Mouse (Mus musculus) liver, adult 2 months (tissue): ENCODE measurements around the gene Lrrc7. TPM values are rescaled to one million over a fixed set of nuclear protein-coding genes. Genes with fewer than 3 reads are reported as not detected.

Experiments
- DNase-seq: peaks from one replicate; pipeline ENCODE4 v3.0.0-alpha.2; 2011; ENCODE audit warnings: low read depth, low spot score; ENCODE audit errors: extremely low read depth
- H3K27ac ChIP-seq: fragments of 200-500 bp; replicated peaks from 2 replicates; pipeline ENCODE4 v1.5.1; 2012; ENCODE audit warnings: low read depth, mild to moderate bottlenecking, control low read depth, inconsistent platforms, low read length; ENCODE audit not compliant: insufficient read depth
- H3K27me3 ChIP-seq: fragments of 200-500 bp; 2 replicates; pipeline ENCODE4 v1.6.1; 2012; ENCODE audit warnings: mild to moderate bottlenecking, moderate library complexity, low read length, inconsistent platforms; ENCODE audit not compliant: control insufficient read depth, insufficient read depth
- H3K36me3 ChIP-seq: fragments of 200-500 bp; 2 replicates; pipeline ENCODE4 v1.6.1; 2012; ENCODE audit warnings: low read length, inconsistent platforms; ENCODE audit not compliant: control insufficient read depth, insufficient read depth
- H3K4me1 ChIP-seq: fragments of 200-500 bp; 2 replicates; pipeline ENCODE4 v1.6.1; 2011; ENCODE audit warnings: low read length; ENCODE audit not compliant: control insufficient read depth, insufficient read depth
- H3K4me3 ChIP-seq: fragments of 200-500 bp; 2 replicates; pipeline ENCODE4 v1.5.1; 2011; ENCODE audit warnings: low read depth, mild to moderate bottlenecking, control low read depth, low read length, moderate library complexity; ENCODE audit not compliant: insufficient read depth
- H3K79me2 ChIP-seq: fragments of 200-500 bp; 2 replicates; pipeline ENCODE4 v1.6.1; 2012; ENCODE audit warnings: inconsistent platforms, mild to moderate bottlenecking, low read length, moderate library complexity; ENCODE audit not compliant: control insufficient read depth, insufficient read depth
- H3K9ac ChIP-seq: fragments of 200-500 bp; 2 replicates; pipeline ENCODE4 v1.6.1; 2012; ENCODE audit warnings: low read depth, mild to moderate bottlenecking, control low read depth, inconsistent platforms, low read length
- CTCF ChIP-seq: fragments of 200-500 bp; IDR thresholded peaks from 2 replicates; pipeline ENCODE4 v1.5.1; 2011; ENCODE audit warnings: low read depth, low read length, control low read depth
- POLR2A ChIP-seq: fragments of 200-500 bp; IDR thresholded peaks from 2 replicates; pipeline ENCODE4 v1.6.1; 2011; ENCODE audit warnings: low read length, control low read depth; ENCODE audit not compliant: insufficient read depth; ENCODE audit errors: extremely low read depth
- WGBS: fragments of 180-500 bp; shearing (Covaris S2); methylation state at CpG from one replicate; pipeline ENCODE4 v1.1.7; 2018; 5-methylcytosine and 5-hydroxymethylcytosine counted together
- polyA plus RNA-seq: library from polyadenylated mRNA; depleted of rRNA; stranded (reverse); fragments of >200 nt; gene quantifications from 2 replicates; pipeline ENCODE4 v1.2.3, GENCODE M21; 2012
- total RNA-seq: library from RNA; depleted of rRNA; stranded (reverse); fragments of >200 nt; gene quantifications from 2 replicates; pipeline ENCODE4 v1.2.3, GENCODE M21; 2014

The Lrrc7 gene
- total and polyA plus RNA-seq, 2 experiments = not detected

DNA sequence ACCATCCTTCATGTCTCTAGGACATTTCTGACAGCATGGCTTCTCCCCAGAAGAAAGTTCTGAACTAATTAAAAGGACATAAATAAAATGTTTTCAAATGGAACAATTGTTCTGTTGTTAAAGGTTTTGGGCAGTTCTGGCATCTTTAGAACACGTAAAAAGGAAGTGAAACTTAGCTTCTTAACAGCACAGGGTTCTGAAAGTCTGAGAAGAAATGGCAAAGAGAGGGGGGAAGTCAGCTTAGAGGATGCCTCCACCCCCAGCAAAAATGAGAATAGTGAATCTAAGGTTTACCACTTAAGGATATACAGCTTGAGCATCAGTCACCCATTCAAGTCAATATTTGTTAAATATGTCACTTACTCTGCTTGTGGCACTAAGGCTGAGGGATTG lies 484.6 kb downstream of the Lrrc7 start:
- Histone ChIP-seq H3K4me3 (no peak overlapping the region), H3K9ac (no peak overlapping the region), H3K4me1 (no peaks in the 10 kb centered on the region), H3K79me2 (no peaks in the 10 kb centered on the region), H3K36me3 (no peaks in the 10 kb centered on the region), H3K27me3 (no peaks in the 10 kb centered on the region), H3K27ac (no peak overlapping the region)
- no peak for DNase-seq
- WGBS = 29% methylated on average over 1 of the region's 1 CpGs
- no peak for TF ChIP-seq POLR2A
- TF ChIP-seq CTCF = no peak

- no peaks in the 10 kb centered on the region for H3K4me1 ChIP-seq
- DNase-seq = peak; percentile 51
- no peak overlapping the region for H3K27ac ChIP-seq
- H3K36me3 ChIP-seq = no peaks in the 10 kb centered on the region
- H3K27me3 ChIP-seq = no peaks in the 10 kb centered on the region
- no peaks in the 10 kb centered on the region for H3K79me2 ChIP-seq
- peak; percentile 40 for TF ChIP-seq CTCF
- TF ChIP-seq POLR2A = no peak
- WGBS = 37% methylated on average over 4 of the region's 4 CpGs
- no peak overlapping the region for H3K9ac ChIP-seq
- no peak overlapping the region for H3K4me3 ChIP-seq
Observed at GRCm38 (mm10) chr3:158076685-158077379, 485.2 kb downstream of the Lrrc7 start.

DNA sequence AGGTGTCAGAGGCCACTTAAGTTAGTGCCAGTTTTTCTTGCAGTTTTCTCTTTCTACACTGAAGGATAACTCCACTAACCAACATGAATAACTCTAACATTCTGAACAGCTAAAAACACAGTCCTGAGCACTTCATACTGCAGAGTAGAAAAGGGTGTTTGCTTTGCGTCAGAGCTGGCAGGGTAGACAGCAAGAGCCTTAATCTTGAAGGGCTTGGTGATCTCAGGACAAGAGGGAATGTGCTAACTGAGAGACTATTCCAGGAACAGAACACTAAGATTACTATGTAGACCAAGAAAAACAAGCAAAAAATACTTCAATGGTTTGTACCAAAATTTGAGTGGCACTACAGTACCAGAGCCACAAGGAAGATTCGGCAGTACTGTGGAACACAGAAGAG lies 487.0 kb downstream of the Lrrc7 start:
- no peak overlapping the region for H3K27ac ChIP-seq
- H3K27me3 ChIP-seq = no peaks in the 10 kb centered on the region
- DNase-seq = no peak
- no peak overlapping the region for H3K9ac ChIP-seq
- no peaks in the 10 kb centered on the region for H3K36me3 ChIP-seq
- H3K79me2 ChIP-seq = no peaks in the 10 kb centered on the region
- no peak for TF ChIP-seq CTCF
- no peak for TF ChIP-seq POLR2A
- 86% methylated on average over 2 of the region's 2 CpGs for WGBS
- no peak overlapping the region for H3K4me3 ChIP-seq
- H3K4me1 ChIP-seq = no peaks in the 10 kb centered on the region

- TF ChIP-seq POLR2A = no peak
- no peak for TF ChIP-seq CTCF
- H3K27ac ChIP-seq = no peak overlapping the region
Observed at GRCm38 (mm10) chr3:158068613-158069263, 493.3 kb downstream of the Lrrc7 start.

GRCm38 (mm10) chr3:158067916-158068315 lies 494.1 kb downstream of the Lrrc7 start:
- WGBS = 91% methylated on average over 7 of the region's 7 CpGs
- Histone ChIP-seq H3K4me1 (no peaks in the 10 kb centered on the region), H3K4me3 (no peak overlapping the region), H3K27ac (no peak overlapping the region), H3K36me3 (peaks cover 14% of the 10 kb centered on the region), H3K79me2 (no peaks in the 10 kb centered on the region), H3K27me3 (no peaks in the 10 kb centered on the region), H3K9ac (no peak overlapping the region)
- TF ChIP-seq CTCF (no peak), POLR2A (no peak)
- DNase-seq = no peak

More at GRCm38 (mm10) chr3:158068613-158069263, 493.3 kb downstream of the Lrrc7 start:
- Histone ChIP-seq H3K79me2 (no peaks in the 10 kb centered on the region), H3K9ac (no peak overlapping the region), H3K4me3 (no peak overlapping the region), H3K4me1 (no peaks in the 10 kb centered on the region), H3K27me3 (no peaks in the 10 kb centered on the region), H3K36me3 (peaks cover 12% of the 10 kb centered on the region)
- WGBS = 57% methylated on average over 9 of the region's 9 CpGs
- DNase-seq = no peak

DNA sequence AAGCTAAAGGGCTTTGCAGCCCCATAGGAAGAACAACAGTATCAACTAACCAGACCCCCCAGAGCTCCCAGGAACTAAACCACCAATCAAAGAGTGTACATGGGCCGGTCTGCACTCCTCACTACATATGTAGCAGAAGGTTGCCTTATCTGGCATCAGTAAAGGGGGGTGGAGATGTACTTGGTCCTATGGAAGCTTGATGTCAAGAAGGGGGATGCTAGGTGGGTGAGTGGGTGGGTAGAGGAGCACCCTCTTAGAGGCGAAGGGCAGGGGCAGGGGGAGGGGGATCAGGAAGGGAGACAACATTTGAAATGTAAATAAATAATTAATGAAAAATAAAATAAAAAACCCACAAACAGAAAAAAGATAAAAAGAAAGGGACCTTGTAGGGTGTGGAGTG lies 496.8 kb downstream of the Lrrc7 start:
- no peak for TF ChIP-seq CTCF
- TF ChIP-seq POLR2A = no peak
- no peak overlapping the region for H3K9ac ChIP-seq
- no peaks in the 10 kb centered on the region for H3K79me2 ChIP-seq
- H3K27ac ChIP-seq = no peak overlapping the region
- peaks cover 14% of the 10 kb centered on the region for H3K36me3 ChIP-seq
- H3K4me3 ChIP-seq = no peak overlapping the region
- 98% methylated on average over 2 of the region's 2 CpGs for WGBS
- no peaks in the 10 kb centered on the region for H3K27me3 ChIP-seq
- no peak for DNase-seq
- H3K4me1 ChIP-seq = no peaks in the 10 kb centered on the region
